Mouse (Mus musculus): ENCODE data around the gene Gm17428.

- TF ChIP-seq CTCF (IDR thresholded peaks at IDR 0.05; ENCODE audit: control insufficient read depth, insufficient read depth, low read length) = no peak
- TF ChIP-seq POLR2A (IDR thresholded peaks at IDR 0.05; ENCODE audit: borderline replicate concordance, control insufficient read depth, low read depth, low read length) = no peak
These were observed 43.7 kb downstream of the Gm17428 start for GRCm38 (mm10) chr14:55020394-55020793.
